Mouse (Mus musculus) heart, embryonic 10.5 days (tissue): ENCODE measurements around the gene Chrm2. TPM values are rescaled to one million over a fixed set of nuclear protein-coding genes. Genes with fewer than 3 reads are reported as not detected.

Experiments
- DNase-seq: peaks from one replicate; pipeline ENCODE4 v3.0.0-alpha.2; 2017; ENCODE audit warnings: low spot score
- H3K27ac ChIP-seq: fragments of 300-500 bp; sonication (generic); 2 replicates; pipeline ENCODE4 v1.5.1; 2016; ENCODE audit warnings: mild to moderate bottlenecking
- H3K27me3 ChIP-seq: fragments of 300-500 bp; sonication (generic); 2 replicates; pipeline ENCODE4 v1.6.1; 2016; ENCODE audit warnings: mild to moderate bottlenecking; ENCODE audit not compliant: poor library complexity, insufficient read depth, severe bottlenecking
- H3K36me3 ChIP-seq: fragments of 300-500 bp; sonication (generic); 2 replicates; pipeline ENCODE4 v1.6.1; 2016; ENCODE audit warnings: mild to moderate bottlenecking, moderate library complexity
- H3K4me1 ChIP-seq: fragments of 300-500 bp; sonication (generic); 2 replicates; pipeline ENCODE4 v1.6.1; 2016; ENCODE audit warnings: mild to moderate bottlenecking
- H3K4me3 ChIP-seq: fragments of 300-500 bp; sonication (generic); 2 replicates; pipeline ENCODE4 v1.5.1; 2016; ENCODE audit warnings: mild to moderate bottlenecking, moderate library complexity
- H3K9me3 ChIP-seq: fragments of 300-500 bp; sonication (generic); 2 replicates; pipeline ENCODE4 v1.6.1; 2016; ENCODE audit warnings: mild to moderate bottlenecking, moderate library complexity
- WGBS: fragments of 180-500 bp; shearing (Covaris S2); methylation state at CpG from one replicate; pipeline ENCODE4 v1.1.7; 2016; 5-methylcytosine and 5-hydroxymethylcytosine counted together
- polyA plus RNA-seq: library from polyadenylated mRNA; unstranded; fragments of >200 nt; fragmentation: Nextera tagmentation; extraction: Ambion mirVana; gene quantifications from 2 replicates; pipeline ENCODE4 v1.2.1, GENCODE M21; 2016

Chrm2 gene
- polyA plus RNA-seq, 1 experiment from 2014 or later: 2.0 TPM

DNA sequence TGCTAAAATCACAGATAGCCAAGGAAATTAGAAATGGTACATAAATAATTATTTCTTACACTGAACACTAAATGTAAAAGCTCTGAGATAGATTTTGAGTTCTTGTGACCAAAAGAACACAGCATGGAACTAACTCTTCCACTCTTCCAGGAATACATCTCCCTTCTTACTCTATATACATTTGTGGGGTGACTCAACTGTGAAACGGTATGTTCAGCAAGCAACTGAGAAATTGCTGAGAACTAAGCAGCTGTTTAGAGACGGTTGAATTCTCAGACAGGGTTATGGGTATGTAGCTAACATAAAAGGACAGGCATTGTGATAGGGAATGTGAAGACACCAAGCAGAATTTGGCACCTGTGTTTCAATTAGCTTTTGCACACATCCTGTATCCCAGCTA is 51.3 kb downstream of the Chrm2 start:
- 81% methylated on average over 2 of the region's 2 CpGs for WGBS

DNA sequence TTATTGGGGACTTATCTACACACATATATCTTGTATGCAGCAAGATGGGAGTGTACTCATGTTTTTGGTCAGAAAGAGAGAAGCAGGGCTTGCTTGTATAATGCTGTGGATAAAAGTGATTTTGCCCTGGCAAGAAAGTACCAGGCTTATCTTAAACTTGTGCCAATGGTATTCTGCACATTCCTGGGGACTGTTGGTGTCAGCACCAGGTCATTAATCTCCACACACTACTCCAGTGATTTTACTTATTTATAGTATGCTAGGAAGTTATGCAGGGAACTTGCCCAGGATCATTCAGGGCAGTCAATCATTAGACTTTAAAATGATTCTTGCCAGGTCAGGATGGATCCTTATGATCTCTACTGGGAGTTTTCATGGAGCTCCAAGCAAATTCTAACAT is 63.6 kb downstream of the Chrm2 start:
- no peaks in the 10 kb centered on the region for H3K36me3 ChIP-seq
- H3K9me3 ChIP-seq: no peaks in the 10 kb centered on the region
- no peak for DNase-seq
- H3K27ac ChIP-seq: no peak overlapping the region; the same call in 1 of the 2 replicates
- peaks cover 10% of the 10 kb centered on the region; the same call in 1 of the 2 replicates for H3K4me1 ChIP-seq
- no peak overlapping the region for H3K4me3 ChIP-seq
- no peaks in the 10 kb centered on the region for H3K27me3 ChIP-seq

More for the DNA sequence above, 51.3 kb downstream of the Chrm2 start:
- DNase-seq: no peak
- no peaks in the 10 kb centered on the region for H3K4me1 ChIP-seq
- no peaks in the 10 kb centered on the region for H3K36me3 ChIP-seq
- H3K27ac ChIP-seq: no peak overlapping the region
- no peak overlapping the region for H3K4me3 ChIP-seq
- no peaks in the 10 kb centered on the region for H3K9me3 ChIP-seq
- no peaks in the 10 kb centered on the region for H3K27me3 ChIP-seq

DNA sequence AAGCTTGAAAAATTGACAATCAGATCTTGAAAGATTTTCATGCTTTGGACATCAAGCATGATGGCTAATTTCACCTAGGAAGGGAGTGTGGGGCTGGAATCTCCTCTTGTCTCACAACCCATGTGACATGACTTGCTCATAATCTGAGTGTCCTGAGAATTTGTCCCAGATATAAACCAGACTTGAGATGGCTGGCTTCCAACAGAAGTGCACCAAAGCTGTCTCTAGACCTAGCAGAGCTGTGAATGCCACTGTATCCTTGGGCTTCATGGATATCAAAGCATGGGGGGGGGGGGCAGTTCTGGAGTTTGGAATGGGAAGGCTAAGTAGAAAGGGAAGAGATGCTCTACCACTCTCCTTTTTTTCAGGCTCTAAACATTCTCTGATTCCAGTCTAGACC is 67.2 kb downstream of the Chrm2 start:
- Histone ChIP-seq H3K36me3 (no peaks in the 10 kb centered on the region), H3K27me3 (no peaks in the 10 kb centered on the region), H3K4me3 (no peak overlapping the region), H3K27ac (peak overlapping the region; percentile 9; the same call in 1 of the 2 replicates), H3K4me1 (peaks cover 21% of the 10 kb centered on the region), H3K9me3 (no peaks in the 10 kb centered on the region)
- no peak for DNase-seq

DNA sequence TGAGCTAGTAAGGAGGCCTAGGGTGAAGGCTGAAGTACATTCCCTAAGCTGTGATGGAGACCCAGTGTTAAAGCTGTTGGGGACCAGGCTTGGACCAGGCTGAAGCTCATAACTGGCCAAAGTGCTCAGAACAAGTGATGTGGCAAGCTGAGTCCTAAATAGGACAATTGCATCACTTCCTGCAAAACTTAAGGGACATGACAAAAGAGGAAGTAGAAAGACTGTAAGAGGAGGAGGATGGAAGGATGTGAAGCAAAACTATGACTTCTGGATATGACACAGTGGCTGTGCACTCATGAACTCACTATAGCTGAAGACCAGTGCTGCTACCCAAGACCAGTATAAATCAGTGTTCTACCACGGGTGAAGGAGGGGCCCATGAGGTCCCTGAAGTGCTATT is 69.1 kb downstream of the Chrm2 start:
- no peak for DNase-seq
- no peaks in the 10 kb centered on the region for H3K36me3 ChIP-seq
- H3K4me1 ChIP-seq: peaks cover 16% of the 10 kb centered on the region
- no peaks in the 10 kb centered on the region for H3K27me3 ChIP-seq
- no peaks in the 10 kb centered on the region for H3K9me3 ChIP-seq
- no peak overlapping the region for H3K4me3 ChIP-seq
- 87% methylated on average over 1 of the region's 1 CpGs for WGBS
- H3K27ac ChIP-seq: 0 out of 2 replicates have a peak overlapping the region, but pooled peaks have one; percentile 10

DNA sequence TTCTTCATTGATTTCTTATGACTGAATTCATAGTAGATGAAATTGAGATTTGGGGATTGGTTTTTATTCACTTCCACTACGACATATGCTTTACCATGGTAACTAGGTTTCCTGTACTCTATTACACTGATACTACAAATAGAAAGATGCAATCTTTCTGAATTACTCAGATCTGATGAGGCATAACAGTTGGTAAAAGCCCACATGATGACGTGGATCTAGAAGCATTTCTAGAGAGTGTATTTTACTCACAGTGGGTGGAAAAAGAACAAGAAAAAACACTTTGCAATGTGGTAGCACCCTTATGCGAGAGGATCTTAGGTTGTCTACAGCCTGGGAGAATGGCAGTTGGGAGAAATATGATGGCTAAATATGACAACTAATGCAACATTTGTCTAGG is 76.1 kb downstream of the Chrm2 start:
- H3K9me3 ChIP-seq: no peaks in the 10 kb centered on the region
- H3K4me3 ChIP-seq: no peak overlapping the region
- H3K27ac ChIP-seq: no peak overlapping the region
- no peaks in the 10 kb centered on the region for H3K36me3 ChIP-seq
- 84% methylated on average over 3 of the region's 3 CpGs for WGBS
- DNase-seq: no peak
- H3K27me3 ChIP-seq: no peaks in the 10 kb centered on the region
- peaks cover 5% of the 10 kb centered on the region for H3K4me1 ChIP-seq

DNA sequence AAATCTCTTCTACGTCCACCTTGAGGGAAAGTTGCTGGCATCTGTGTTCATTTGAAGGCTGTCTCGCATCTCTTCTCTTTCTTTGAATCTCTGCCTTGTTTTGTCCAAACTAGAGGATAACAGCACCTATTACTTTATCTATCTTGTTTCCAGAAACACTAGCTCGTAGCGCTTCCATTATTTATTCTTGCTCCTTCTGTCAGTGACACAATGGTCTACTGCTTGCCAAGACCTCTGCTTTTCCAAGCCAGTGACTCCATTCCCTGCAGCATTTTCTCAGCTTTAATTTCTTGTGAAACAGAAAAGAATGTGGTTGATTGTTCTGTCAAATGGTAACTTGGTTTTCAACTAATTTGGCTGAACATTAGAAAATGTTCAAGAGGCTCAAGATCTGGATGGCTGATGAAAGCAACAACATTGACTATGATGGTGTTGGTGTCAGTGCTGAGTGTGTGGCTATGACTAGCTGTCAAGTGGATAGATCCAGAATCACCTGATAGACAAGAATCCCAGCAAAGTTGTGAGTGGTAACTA is 96.3 kb downstream of the Chrm2 start:
- 75% methylated on average over 4 of the region's 4 CpGs for WGBS
- H3K27me3 ChIP-seq: no peaks in the 10 kb centered on the region
- H3K36me3 ChIP-seq: no peaks in the 10 kb centered on the region
- H3K4me3 ChIP-seq: no peak overlapping the region
- H3K9me3 ChIP-seq: no peaks in the 10 kb centered on the region
- H3K4me1 ChIP-seq: 0 out of 2 replicates have a peak, but pooled peaks cover 6% of the 10 kb centered on the region
- no peak overlapping the region for H3K27ac ChIP-seq
- DNase-seq: no peak

DNA sequence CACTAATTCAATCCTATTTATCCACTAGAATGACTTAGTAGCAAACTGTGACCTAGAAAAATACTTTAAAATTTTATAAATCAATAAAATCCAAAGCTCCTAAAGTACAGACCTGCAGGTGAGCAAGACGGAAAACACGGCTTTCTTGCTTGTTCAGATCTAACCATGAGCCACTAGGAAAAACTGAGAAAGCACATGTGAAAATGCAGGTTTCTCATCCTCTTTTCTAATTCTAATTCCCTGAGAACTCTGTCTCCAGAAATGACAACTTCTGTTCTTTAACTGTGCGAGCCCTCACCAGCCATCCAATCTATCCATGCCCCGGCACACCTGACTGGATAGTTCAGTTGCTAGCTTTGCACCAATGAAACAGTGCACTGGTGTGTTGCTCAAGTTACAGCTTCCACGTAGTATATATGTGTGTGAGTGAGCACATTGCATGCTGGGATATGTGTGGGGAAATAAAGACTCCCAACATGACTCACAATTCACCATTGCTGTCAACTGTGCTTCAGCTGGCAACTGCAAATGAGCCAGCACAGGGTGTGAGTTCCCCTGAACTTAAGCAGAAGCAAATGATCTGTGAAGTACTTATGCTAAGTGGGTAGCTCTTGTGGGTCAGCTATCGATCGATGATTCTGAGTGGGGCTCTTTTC is 119.3 kb downstream of the Chrm2 start:
- H3K36me3 ChIP-seq: no peaks in the 10 kb centered on the region
- DNase-seq: no peak
- H3K4me1 ChIP-seq: peaks cover 24% of the 10 kb centered on the region
- 62% methylated on average over 7 of the region's 7 CpGs for WGBS
- peak overlapping the region; percentile 86 for H3K27ac ChIP-seq
- H3K4me3 ChIP-seq: no peak overlapping the region
- H3K27me3 ChIP-seq: no peaks in the 10 kb centered on the region
- no peaks in the 10 kb centered on the region for H3K9me3 ChIP-seq

DNA sequence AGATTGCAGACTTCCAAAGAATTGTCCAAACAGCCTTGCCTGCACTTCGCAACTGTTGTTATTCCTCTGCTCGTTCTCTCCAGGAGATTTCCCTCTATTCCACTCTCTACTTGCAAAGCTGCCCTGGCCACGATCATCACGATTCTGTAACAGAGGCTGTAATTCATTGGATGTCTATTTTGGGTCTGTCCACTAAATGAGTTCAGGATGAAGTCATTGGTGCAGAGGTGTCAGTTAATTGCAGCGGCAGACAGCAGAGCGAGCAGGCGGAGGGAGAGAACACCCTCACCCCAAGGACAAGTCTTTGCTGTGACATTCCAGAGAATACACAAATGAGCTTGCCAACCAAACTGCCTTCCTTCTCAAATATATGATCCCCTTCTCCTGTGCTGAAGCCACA is 120.1 kb downstream of the Chrm2 start:
- no peaks in the 10 kb centered on the region for H3K36me3 ChIP-seq
- peak overlapping the region; percentile 86 for H3K27ac ChIP-seq
- no peaks in the 10 kb centered on the region for H3K9me3 ChIP-seq
- peak; percentile 87 for DNase-seq
- no peak overlapping the region for H3K4me3 ChIP-seq
- WGBS: 13% methylated on average over 7 of the region's 7 CpGs
- H3K27me3 ChIP-seq: no peaks in the 10 kb centered on the region
- H3K4me1 ChIP-seq: peaks cover 24% of the 10 kb centered on the region

DNA sequence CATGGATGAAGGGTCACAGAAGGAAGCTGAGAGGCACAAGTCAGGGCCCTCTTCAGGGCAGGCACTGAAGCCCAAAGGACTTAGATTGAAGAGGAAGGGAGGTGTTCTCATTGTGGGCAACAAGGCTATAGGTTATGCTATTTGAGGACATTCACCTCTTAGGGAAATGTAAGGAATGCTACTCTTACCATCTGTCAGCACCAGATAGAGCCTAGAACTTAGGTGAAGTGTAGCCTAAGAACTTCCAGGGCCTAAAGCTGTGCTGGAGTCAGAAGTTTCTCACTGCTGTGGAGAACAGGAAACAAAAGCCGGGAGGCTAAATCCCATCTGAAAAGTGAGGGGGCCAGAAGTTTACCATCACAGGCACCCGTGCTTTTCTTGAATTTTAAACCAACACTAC is 120.6 kb downstream of the Chrm2 start:
- Histone ChIP-seq H3K27me3 (no peaks in the 10 kb centered on the region), H3K4me1 (peaks cover 24% of the 10 kb centered on the region), H3K4me3 (no peak overlapping the region), H3K36me3 (no peaks in the 10 kb centered on the region), H3K9me3 (no peaks in the 10 kb centered on the region), H3K27ac (peak overlapping the region; percentile 86)
- DNase-seq: no peak
- 16% methylated on average over 2 of the region's 2 CpGs for WGBS

DNA sequence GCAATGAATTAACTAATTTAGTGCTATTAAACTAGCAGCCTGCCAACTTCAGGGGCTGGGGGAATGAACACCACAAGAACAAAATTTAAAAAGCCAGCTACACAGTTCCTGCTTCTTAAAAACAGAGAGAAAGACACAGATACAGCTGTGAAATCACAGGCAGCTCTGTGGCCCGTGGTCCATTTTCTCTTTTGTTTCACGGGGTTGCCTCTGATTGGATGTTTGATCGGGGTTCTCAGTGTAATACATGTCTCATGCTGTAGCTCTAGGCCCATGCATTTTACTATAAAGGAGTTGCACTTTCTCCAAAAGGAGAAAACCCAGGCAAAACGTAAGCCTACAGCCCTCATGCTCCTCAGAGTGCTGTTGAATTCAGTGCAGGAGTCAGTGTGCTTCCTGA is 128.6 kb downstream of the Chrm2 start:
- Histone ChIP-seq H3K9me3 (no peaks in the 10 kb centered on the region), H3K4me1 (0 out of 2 replicates have a peak, but pooled peaks cover 6% of the 10 kb centered on the region), H3K4me3 (no peak overlapping the region), H3K27me3 (no peaks in the 10 kb centered on the region), H3K27ac (peak overlapping the region; percentile 13; the same call in 1 of the 2 replicates), H3K36me3 (no peaks in the 10 kb centered on the region)
- no peak for DNase-seq
- 86% methylated on average over 4 of the region's 4 CpGs for WGBS

DNA sequence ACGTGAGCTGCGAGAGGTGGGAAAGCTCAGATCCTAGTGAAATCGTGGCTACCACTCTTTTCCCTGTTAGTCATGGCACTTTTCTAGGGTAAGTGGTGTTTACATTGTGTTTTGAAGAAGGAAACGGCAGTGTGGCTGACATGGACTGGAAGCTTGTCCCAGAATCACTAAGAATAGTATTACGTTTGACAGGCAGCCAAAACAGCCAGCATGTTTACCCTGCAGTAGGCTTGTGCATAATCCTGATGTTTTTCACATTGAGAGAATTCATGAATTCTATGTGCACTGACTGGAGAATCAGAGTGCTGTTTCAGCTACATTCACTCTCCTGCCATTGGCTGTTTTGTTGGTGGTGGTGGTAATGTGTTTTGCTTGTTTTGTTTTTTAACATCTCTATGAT is 129.4 kb downstream of the Chrm2 start:
- Histone ChIP-seq H3K4me3 (no peak overlapping the region), H3K9me3 (no peaks in the 10 kb centered on the region), H3K4me1 (0 out of 2 replicates have a peak, but pooled peaks cover 6% of the 10 kb centered on the region), H3K27ac (peak overlapping the region; percentile 13; the same call in 1 of the 2 replicates), H3K36me3 (no peaks in the 10 kb centered on the region), H3K27me3 (no peaks in the 10 kb centered on the region)
- DNase-seq: no peak
- 59% methylated on average over 5 of the region's 5 CpGs for WGBS

DNA sequence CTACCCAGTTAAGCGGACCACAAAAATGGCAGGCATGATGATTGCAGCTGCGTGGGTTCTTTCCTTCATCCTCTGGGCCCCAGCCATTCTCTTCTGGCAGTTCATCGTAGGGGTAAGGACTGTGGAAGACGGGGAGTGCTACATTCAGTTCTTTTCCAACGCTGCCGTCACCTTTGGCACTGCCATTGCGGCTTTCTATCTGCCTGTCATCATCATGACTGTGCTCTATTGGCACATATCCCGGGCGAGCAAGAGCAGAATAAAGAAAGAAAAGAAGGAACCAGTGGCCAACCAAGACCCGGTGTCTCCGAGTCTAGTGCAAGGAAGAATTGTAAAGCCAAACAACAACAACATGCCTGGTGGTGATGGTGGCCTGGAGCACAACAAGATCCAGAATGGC is 135.7 kb downstream of the Chrm2 start:
- Histone ChIP-seq H3K4me1 (no peaks in the 10 kb centered on the region), H3K27ac (no peak overlapping the region), H3K4me3 (no peak overlapping the region), H3K27me3 (no peaks in the 10 kb centered on the region), H3K9me3 (no peaks in the 10 kb centered on the region), H3K36me3 (peaks cover 8% of the 10 kb centered on the region; the same call in 1 of the 2 replicates)
- DNase-seq: no peak
- 95% methylated on average over 11 of the region's 11 CpGs for WGBS

DNA sequence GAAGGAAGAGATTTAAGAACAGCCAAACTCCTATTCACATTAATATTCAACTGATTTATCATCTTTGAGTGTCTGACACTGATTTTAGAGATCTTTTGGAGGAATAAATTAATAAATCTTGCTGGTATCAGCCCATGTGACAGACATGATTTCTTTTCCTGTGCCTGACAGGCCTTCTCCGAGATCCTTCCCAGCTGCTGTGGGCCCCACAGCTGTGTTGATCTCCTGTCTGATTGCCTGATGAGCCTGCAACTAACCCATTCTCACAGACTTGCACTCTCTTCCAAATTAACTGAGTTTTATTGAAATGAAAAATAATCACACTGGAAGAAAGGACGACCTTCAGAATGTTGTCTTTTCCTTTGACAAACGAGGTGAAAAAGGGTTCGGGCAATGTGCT is 140.6 kb downstream of the Chrm2 start:
- no peaks in the 10 kb centered on the region for H3K9me3 ChIP-seq
- peaks cover 6% of the 10 kb centered on the region; the same call in 1 of the 2 replicates for H3K36me3 ChIP-seq
- WGBS: 73% methylated on average over 4 of the region's 4 CpGs
- no peaks in the 10 kb centered on the region for H3K27me3 ChIP-seq
- no peaks in the 10 kb centered on the region for H3K4me1 ChIP-seq
- H3K27ac ChIP-seq: no peak overlapping the region
- DNase-seq: no peak
- no peak overlapping the region for H3K4me3 ChIP-seq
